Mouse (Mus musculus) testis, adult 2 months (tissue): Measurements from ENCODE around the gene Ptp4a2.

Experiments used
- CTCF ChIP-seq: fragments of 200-500 bp; IDR thresholded peaks from 2 replicates; pipeline ENCODE4 v1.5.1; 2012; ENCODE audit warnings: low read depth, mild to moderate bottlenecking, inconsistent platforms, low read length, moderate library complexity; ENCODE audit not compliant: control insufficient read depth, insufficient read depth, insufficient replicate concordance
- POLR2A ChIP-seq: fragments of 200-500 bp; IDR thresholded peaks from 2 replicates; pipeline ENCODE4 v1.6.1; 2012; ENCODE audit warnings: low read depth, mild to moderate bottlenecking, inconsistent platforms, low read length, moderate library complexity; ENCODE audit not compliant: control insufficient read depth

DNA sequence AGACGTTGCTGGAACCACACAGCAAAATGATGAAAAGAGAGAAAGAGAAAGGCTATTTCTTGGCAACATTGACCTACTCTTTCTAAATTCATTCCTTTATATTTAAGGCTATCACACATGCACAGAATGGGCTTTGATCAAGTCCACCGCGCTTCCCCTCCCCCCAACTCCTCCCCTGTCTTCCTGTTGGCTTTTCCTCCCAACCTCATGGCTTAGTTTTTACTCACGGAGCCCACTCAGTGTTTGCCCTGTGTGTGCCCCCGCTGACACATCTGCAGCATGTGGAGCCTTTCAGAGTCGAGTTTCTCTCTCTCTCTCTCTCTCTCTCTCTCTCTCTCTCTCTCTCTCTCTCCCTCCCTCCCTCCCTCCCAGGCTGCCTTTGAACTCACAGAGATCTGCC lies 40.4 kb upstream of the Ptp4a2 start:
- no peak for TF ChIP-seq CTCF
- TF ChIP-seq POLR2A: no peak
